Mouse (Mus musculus) hindbrain, embryonic 13.5 days (tissue): ENCODE data around the gene Tmc6. TPM values are rescaled to one million over a fixed set of nuclear protein-coding genes. Genes with fewer than 3 reads are reported as not detected.

ENCODE experiments used
- ATAC-seq: fragments of 200-750 bp; cut with Nextera tagmentation; 2 replicates; pipeline ENCODE4 v1.8.0; 2017; ENCODE audit warnings: moderate TSS enrichment; ENCODE audit not compliant: low FRiP score
- H3K27ac ChIP-seq: fragments of 300-500 bp; sonication (generic); 2 replicates; pipeline ENCODE4 v1.5.1; 2015; ENCODE audit warnings: inconsistent platforms, mild to moderate bottlenecking, moderate library complexity
- H3K27me3 ChIP-seq: fragments of 300-500 bp; sonication (generic); 2 replicates; pipeline ENCODE4 v1.6.1; 2015; ENCODE audit warnings: mild to moderate bottlenecking, inconsistent platforms
- H3K36me3 ChIP-seq: fragments of 300-500 bp; sonication (generic); 2 replicates; pipeline ENCODE4 v1.6.1; 2015; ENCODE audit warnings: mild to moderate bottlenecking, inconsistent platforms
- H3K4me1 ChIP-seq: fragments of 300-500 bp; sonication (generic); replicated peaks from 2 replicates; pipeline ENCODE4 v1.6.1; 2015; ENCODE audit warnings: inconsistent platforms
- H3K4me2 ChIP-seq: fragments of 300-500 bp; sonication (generic); 2 replicates; pipeline ENCODE4 v1.6.1; 2015; ENCODE audit warnings: inconsistent platforms, mild to moderate bottlenecking, moderate library complexity
- H3K4me3 ChIP-seq: fragments of 300-500 bp; sonication (generic); 2 replicates; pipeline ENCODE4 v1.5.1; 2015; ENCODE audit warnings: mild to moderate bottlenecking, inconsistent platforms
- H3K9ac ChIP-seq: fragments of 300-500 bp; sonication (generic); 2 replicates; pipeline ENCODE4 v1.6.1; 2015; ENCODE audit warnings: mild to moderate bottlenecking, inconsistent platforms
- H3K9me3 ChIP-seq: fragments of 300-500 bp; sonication (generic); 2 replicates; pipeline ENCODE4 v1.6.1; 2016; ENCODE audit warnings: inconsistent platforms
- WGBS: fragments of 180-500 bp; shearing (Covaris S2); methylation state at CpG from one replicate; pipeline ENCODE4 v1.1.7; 2015; 5-methylcytosine and 5-hydroxymethylcytosine counted together
- polyA plus RNA-seq: library from polyadenylated mRNA; unstranded; fragments of >200 nt; fragmentation: Nextera tagmentation; extraction: Ambion mirVana; gene quantifications from 2 replicates; pipeline ENCODE4 v1.2.1, GENCODE M21; 2015

Gene Tmc6
- polyA plus RNA-seq, 1 experiment from 2014 or later = 5.3 TPM

DNA sequence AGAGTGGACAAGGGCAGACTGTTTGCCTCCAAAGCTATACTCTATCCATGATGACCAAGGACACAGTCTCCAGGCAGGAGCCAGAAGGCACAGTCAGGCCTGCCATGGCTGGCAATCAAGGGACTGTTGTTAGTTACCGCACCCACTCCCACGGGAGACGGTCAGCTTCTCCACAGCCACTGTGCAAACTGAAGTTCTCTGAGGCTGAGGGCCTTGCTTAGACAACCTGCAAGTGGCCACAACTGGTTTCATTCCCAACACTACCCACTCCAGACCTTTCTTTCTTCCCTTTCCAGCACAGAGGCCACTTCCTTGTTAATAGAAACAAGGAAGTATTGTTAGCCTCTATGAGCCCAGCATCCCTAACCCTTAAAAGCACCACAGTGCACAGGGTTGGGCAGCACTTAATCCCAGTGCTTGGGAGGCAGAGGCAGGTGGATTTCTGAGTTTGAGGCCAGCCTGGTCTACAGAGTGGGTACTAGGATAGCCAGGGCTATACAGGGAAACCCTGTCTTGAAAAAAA, 21.2 kb upstream of the Tmc6 start:
- ATAC-seq = no peak
- H3K27me3 ChIP-seq = no peaks in the 10 kb centered on the region
- no peak overlapping the region for H3K9ac ChIP-seq
- no peak overlapping the region for H3K4me2 ChIP-seq
- 95% methylated on average over 3 of the region's 3 CpGs for WGBS
- H3K4me3 ChIP-seq = no peak overlapping the region
- H3K36me3 ChIP-seq = no peaks in the 10 kb centered on the region
- H3K4me1 ChIP-seq = no peaks in the 10 kb centered on the region; the same call in 1 of the 2 replicates
- H3K27ac ChIP-seq = no peak overlapping the region
- no peaks in the 10 kb centered on the region for H3K9me3 ChIP-seq

DNA sequence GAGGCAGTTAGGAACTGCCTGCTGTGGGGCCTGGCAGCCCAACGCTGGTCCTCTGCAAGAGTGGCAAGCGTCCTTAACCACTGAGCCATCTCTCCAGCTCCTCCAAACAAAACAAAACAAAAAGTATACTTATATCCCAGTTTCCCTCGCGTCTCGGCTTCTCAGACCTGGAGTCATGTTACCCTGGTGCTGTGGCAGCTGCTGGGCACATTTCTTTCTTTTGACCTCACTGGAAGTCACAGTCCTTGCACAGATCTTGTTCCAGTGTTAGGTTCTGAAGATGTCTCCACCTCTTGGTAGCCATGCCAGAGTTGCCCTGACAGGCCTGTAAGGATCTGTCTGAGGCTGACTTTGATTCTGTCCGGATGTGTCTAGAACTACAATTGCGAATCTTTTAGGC, 19.7 kb upstream of the Tmc6 start:
- no peak for ATAC-seq
- 83% methylated on average over 7 of the region's 7 CpGs for WGBS

DNA sequence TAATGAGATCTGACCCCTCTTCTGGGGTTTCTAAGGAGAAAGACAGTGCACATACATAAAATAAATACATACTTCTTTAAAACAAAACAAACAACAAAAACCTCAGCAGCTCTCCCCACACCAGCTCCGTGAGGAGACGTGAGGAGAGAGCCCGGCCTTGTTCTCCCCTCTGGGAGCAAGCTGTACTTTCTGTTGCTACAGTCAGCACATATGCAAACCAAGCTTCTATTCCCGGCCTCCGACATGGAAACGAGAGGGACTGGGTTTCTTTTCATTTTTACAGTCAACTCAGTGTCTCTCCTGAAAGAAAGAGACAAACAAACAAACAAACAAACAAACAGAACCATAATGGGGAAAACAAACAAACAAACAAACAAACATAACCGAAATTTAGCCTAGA, 18.0 kb upstream of the Tmc6 start:
- Histone ChIP-seq H3K27me3 (peaks cover 2% of the 10 kb centered on the region; the same call in 1 of the 2 replicates), H3K4me2 (no peak overlapping the region), H3K27ac (no peak overlapping the region), H3K9ac (no peak overlapping the region), H3K4me1 (no peaks in the 10 kb centered on the region; the same call in 1 of the 2 replicates), H3K4me3 (no peak overlapping the region), H3K9me3 (no peaks in the 10 kb centered on the region), H3K36me3 (no peaks in the 10 kb centered on the region)
- 79% methylated on average over 7 of the region's 7 CpGs for WGBS
- ATAC-seq = no peak

More for the DNA sequence above, 19.7 kb upstream of the Tmc6 start:
- no peaks in the 10 kb centered on the region; the same call in 1 of the 2 replicates for H3K4me1 ChIP-seq
- H3K27ac ChIP-seq = no peak overlapping the region
- no peaks in the 10 kb centered on the region for H3K9me3 ChIP-seq
- H3K4me2 ChIP-seq = no peak overlapping the region
- H3K9ac ChIP-seq = no peak overlapping the region
- H3K36me3 ChIP-seq = no peaks in the 10 kb centered on the region
- peaks cover 2% of the 10 kb centered on the region; the same call in 1 of the 2 replicates for H3K27me3 ChIP-seq
- no peak overlapping the region for H3K4me3 ChIP-seq

DNA sequence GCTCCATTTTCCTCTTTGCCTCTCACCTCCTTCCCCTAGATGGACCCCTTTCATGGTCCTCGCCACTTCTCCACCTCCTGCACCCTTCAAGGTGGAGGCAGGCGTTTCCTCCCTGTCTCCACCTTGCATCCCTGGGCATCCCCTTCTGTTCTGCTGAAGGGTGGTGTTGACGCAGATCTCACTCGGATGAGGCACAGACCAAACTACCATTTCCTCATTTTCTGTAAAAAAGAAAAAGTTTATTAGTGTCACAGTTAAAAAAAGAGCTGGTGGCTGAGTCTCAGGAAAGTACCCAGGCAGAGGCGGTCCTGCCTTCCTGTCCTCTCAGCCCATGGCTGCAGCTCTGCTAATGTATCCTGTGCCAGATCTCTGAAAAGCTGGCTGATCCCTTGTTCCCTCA, 17.2 kb upstream of the Tmc6 start:
- Histone ChIP-seq H3K4me3 (no peak overlapping the region), H3K36me3 (no peaks in the 10 kb centered on the region), H3K9ac (no peak overlapping the region), H3K27me3 (peaks cover 2% of the 10 kb centered on the region; the same call in 1 of the 2 replicates), H3K4me1 (no peaks in the 10 kb centered on the region; the same call in 1 of the 2 replicates), H3K9me3 (no peaks in the 10 kb centered on the region), H3K27ac (no peak overlapping the region), H3K4me2 (no peak overlapping the region)
- no peak for ATAC-seq
- WGBS = 66% methylated on average over 5 of the region's 5 CpGs

DNA sequence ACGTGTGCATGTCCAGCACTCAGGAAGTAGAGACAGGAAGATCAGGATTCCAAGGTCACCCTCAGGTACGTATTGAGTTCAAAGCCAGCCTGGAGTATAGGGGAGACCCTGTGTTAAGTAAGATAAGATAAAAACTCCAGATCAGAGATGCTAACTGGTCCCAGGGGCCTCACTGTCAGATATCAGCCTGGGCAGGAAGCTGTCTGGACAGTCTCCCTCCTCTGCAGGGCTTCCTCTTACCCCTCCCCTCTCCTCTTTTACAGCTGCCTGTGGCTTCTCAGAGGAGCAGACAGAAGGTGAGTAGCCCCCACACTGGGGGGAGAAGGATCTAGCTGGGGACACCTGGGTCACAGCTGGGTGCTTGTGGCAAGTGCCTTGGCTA, 16.2 kb upstream of the Tmc6 start:
- no peaks in the 10 kb centered on the region; the same call in 1 of the 2 replicates for H3K4me1 ChIP-seq
- H3K27me3 ChIP-seq = peaks cover 2% of the 10 kb centered on the region; the same call in 1 of the 2 replicates
- H3K27ac ChIP-seq = no peak overlapping the region
- WGBS = 45% methylated on average over 2 of the region's 2 CpGs
- no peak overlapping the region for H3K9ac ChIP-seq
- no peak for ATAC-seq
- H3K36me3 ChIP-seq = no peaks in the 10 kb centered on the region
- no peak overlapping the region for H3K4me2 ChIP-seq
- no peaks in the 10 kb centered on the region for H3K9me3 ChIP-seq
- no peak overlapping the region for H3K4me3 ChIP-seq

DNA sequence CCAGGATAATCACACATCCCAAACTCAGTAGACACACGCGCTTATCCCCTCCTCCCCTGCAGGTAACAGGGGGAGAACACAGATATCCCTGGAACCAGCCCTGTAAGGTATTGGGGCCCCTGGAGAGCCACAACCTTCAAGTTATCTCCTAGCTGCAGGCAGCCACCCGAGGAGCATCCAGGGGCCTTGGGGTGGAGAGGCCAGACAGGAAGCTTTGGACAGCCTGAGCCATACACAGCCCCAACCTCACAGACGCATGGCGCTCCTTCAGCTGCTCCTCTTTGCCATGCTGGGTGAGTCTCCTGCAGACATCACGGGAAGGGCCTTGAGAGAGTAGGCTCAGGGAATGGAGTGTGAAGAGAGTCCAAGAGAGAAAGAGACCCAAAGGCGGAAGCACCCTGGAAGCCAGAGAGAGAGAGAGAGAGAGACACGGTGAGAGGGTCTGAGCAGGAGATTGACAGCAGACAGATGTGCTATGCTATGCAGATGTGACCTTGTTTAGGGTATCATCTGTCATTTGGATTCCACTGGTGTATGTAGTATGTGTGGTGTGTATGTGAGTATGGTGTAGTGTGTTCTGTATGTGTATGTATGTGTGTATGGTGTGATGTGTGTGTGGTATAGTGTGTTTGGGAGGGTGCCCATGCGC, 15.6 kb upstream of the Tmc6 start, which contains the start of gene 6030468B19Rik:
TSS of gene 6030468B19Rik (plus strand) at position 150 of the 649 bp plus-strand sequence.
- H3K27me3 ChIP-seq = peaks cover 4% of the 10 kb centered on the region; the same call in 1 of the 2 replicates
- no peak within 1 kb of the TSS for H3K4me2 ChIP-seq
- H3K9ac ChIP-seq = no peak within 1 kb of the TSS
- WGBS = 71% methylated on average over 9 of the region's 9 CpGs
- no peak within 1 kb of the TSS for H3K4me3 ChIP-seq
- no peaks in the 10 kb centered on the region; the same call in 1 of the 2 replicates for H3K4me1 ChIP-seq
- no peaks in the 10 kb centered on the region for H3K36me3 ChIP-seq
- ATAC-seq = no peak
- no peaks in the 10 kb centered on the region for H3K9me3 ChIP-seq
- no peak within 1 kb of the TSS for H3K27ac ChIP-seq

DNA sequence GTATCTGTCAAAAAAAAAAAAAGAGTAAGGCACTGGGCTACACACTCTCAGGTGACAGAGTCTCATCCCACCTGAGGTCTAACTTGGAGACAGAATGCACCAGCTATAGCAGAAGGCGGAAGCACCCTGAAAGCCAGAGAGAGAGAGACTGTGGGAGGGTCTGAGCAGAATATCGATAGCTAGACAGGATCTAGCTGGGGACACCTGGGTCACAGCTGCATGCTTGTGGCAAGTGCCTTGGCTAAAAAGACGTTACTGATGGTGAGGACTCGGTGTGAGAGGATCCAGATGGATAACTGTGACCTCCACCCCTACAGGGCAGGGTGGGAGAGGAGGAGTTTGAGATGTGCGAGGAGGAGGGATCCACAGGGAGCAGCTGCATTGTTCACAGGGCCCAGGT, 15.0 kb upstream of the Tmc6 start:
- Histone ChIP-seq H3K4me2 (no peak overlapping the region), H3K27ac (no peak overlapping the region), H3K9ac (no peak overlapping the region), H3K36me3 (no peaks in the 10 kb centered on the region), H3K4me1 (peaks cover 3% of the 10 kb centered on the region), H3K27me3 (peaks cover 10% of the 10 kb centered on the region), H3K4me3 (no peak overlapping the region), H3K9me3 (no peaks in the 10 kb centered on the region)
- no peak for ATAC-seq
- 41% methylated on average over 5 of the region's 5 CpGs for WGBS

DNA sequence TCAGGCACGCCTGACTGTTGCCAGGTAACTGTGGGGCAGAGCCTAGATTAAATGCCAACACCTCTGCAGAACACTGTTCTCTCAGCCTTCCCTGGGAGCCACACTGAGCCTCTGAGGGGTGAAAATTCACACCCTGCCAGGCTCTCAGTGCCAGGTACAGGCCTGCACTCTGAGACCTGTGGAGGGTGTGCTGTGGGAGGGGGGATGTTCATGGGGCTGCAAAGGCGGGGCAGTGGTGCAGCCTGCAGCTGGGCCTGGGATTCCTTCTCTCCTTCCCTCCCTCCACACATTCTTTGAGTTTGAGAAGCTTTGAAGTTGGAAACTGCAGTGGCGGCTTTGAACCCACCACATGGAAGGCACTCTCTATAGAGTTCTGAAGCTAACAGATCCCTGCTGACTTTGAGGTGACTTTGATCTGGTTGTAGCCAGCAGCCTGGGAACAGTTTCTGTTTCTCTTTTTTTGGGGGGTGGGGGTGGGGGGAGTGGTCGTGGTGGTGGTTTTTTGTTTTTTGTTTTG, 12.1 kb upstream of the Tmc6 start:
- ATAC-seq = no peak
- peaks cover 32% of the 10 kb centered on the region for H3K27me3 ChIP-seq
- H3K36me3 ChIP-seq = no peaks in the 10 kb centered on the region
- peaks cover 3% of the 10 kb centered on the region for H3K4me1 ChIP-seq
- H3K9ac ChIP-seq = no peak overlapping the region
- H3K4me3 ChIP-seq = no peak overlapping the region
- no peaks in the 10 kb centered on the region for H3K9me3 ChIP-seq
- H3K27ac ChIP-seq = no peak overlapping the region
- 56% methylated on average over 4 of the region's 4 CpGs for WGBS
- H3K4me2 ChIP-seq = no peak overlapping the region

DNA sequence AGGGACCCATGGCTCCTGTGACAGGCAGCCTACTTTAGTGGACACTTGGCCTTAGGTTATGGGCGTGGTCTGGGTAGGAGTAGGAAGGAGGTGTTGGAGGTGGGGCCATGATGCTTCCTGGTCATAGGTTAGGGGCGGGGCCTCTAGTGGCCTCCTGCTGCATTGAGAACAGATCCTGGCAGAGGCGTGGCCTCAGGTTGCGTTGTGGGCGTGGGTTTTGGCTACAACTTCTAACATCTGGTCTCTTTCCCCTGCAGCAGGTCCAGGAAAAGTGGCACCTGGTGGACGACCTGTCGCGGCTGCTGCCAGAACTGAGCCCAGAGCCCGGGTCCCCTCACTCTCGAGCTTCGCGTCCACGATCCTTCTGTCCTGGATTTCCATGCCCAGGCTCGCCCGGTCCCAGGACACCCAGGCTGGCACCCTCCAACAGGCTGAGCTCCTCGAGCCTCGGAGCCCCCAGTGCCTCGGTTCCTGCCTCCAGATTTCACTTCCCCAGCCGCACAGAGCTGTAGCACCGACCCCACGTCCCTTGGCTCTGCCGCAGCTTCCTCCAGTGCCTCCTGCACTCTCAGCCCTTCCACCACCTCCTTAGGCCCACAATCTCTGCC, 10.4 kb upstream of the Tmc6 start:
- 10% methylated on average over 22 of the region's 22 CpGs for WGBS
- Histone ChIP-seq H3K4me1 (peaks cover 3% of the 10 kb centered on the region; the same call in 1 of the 2 replicates), H3K9me3 (no peaks in the 10 kb centered on the region), H3K27ac (no peak overlapping the region), H3K4me3 (no peak overlapping the region), H3K9ac (peak overlapping the region; percentile 49; the same call in 1 of the 2 replicates), H3K36me3 (no peaks in the 10 kb centered on the region), H3K4me2 (peak overlapping the region; percentile 17; the same call in 1 of the 2 replicates), H3K27me3 (peaks cover 32% of the 10 kb centered on the region)
- ATAC-seq = no peak

DNA sequence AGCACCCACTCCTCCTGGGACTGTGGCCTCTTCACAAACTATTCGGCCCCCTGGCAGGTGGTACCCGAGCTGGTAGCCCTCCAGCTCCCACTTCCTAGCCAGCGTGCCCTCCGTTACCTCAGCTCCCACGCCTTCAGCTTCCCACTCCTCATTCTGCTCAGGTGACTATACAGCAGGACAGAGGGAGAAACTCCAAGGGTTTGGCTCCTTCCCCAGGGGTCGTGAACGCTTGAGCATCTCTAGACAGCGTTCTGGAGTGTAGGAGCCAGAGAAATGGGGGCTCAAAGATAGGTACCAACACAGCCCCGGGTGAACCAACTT, 9.4 kb upstream of the Tmc6 start:
- 87% methylated on average over 9 of the region's 9 CpGs for WGBS
- Histone ChIP-seq H3K4me1 (peaks cover 3% of the 10 kb centered on the region; the same call in 1 of the 2 replicates), H3K27me3 (peaks cover 32% of the 10 kb centered on the region), H3K9me3 (no peaks in the 10 kb centered on the region), H3K9ac (no peak overlapping the region), H3K4me2 (no peak overlapping the region), H3K4me3 (no peak overlapping the region), H3K27ac (no peak overlapping the region), H3K36me3 (no peaks in the 10 kb centered on the region)
- no peak for ATAC-seq

DNA sequence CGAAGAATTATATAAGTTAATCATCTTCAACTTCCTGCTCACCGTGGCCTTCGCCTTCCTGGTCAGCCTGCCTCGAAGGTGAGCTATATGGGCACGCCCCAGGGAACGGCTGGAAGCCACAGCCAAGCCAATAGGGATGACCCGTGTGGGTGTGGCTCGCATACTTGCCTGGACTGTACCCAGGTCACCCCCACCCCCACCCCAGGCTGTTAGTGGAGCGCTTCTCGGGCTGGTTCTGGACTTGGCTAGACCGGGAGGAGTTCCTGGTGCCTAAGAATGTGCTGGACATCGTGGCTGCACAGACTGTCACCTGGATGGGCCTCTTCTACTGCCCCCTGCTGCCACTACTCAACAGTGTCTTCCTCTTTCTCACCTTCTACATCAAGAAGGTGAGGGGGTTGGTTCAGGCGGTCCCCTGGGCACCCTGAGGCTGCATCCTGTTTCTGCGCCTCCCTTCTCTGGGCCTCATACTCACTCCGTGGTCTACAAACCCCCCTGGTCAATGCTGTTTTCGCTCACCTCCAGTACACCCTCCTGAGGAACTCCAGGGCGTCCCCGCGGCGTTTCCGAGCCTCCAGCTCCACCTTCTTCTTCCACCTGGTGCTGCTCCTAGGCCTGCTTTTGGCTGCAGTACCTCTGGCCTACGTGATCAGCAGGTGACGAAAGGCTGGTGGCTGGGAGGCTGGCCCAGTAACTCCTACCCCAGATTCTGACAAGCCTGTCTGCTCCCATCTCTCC, 8.9 kb upstream of the Tmc6 start:
- Histone ChIP-seq H3K27me3 (peaks cover 32% of the 10 kb centered on the region), H3K36me3 (no peaks in the 10 kb centered on the region), H3K27ac (no peak overlapping the region), H3K4me3 (no peak overlapping the region), H3K9ac (no peak overlapping the region), H3K4me1 (peaks cover 3% of the 10 kb centered on the region; the same call in 1 of the 2 replicates), H3K9me3 (no peaks in the 10 kb centered on the region), H3K4me2 (peak overlapping the region; percentile 13; the same call in 1 of the 2 replicates)
- no peak for ATAC-seq
- WGBS = 33% methylated on average over 23 of the region's 23 CpGs

DNA sequence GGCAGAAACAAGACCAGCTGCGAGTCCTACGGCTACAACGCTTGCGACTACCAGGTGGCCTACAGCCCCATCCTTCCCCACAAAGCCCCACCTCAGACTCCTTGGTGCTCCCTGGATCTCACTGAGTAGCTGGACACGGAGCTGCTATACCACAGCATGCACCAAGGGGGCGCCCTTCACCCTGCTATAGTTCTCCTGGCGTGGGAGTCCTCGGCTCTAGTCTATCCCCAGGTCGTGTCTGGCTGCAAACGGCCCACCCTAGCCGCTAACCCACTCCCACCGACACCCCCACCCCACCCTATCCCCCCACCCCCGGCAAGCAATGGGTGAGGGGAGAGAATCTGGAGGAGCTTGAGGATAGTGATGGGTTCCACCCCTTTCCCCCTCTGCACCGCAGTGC, 8.3 kb upstream of the Tmc6 start:
- Histone ChIP-seq H3K9ac (no peak overlapping the region; the same call in 1 of the 2 replicates), H3K27ac (no peak overlapping the region), H3K9me3 (no peaks in the 10 kb centered on the region), H3K36me3 (no peaks in the 10 kb centered on the region), H3K4me3 (no peak overlapping the region), H3K4me1 (peaks cover 3% of the 10 kb centered on the region; the same call in 1 of the 2 replicates), H3K4me2 (peak overlapping the region; percentile 13; the same call in 1 of the 2 replicates), H3K27me3 (peaks cover 35% of the 10 kb centered on the region)
- ATAC-seq = no peak
- 10% methylated on average over 14 of the region's 14 CpGs for WGBS
